Mouse (Mus musculus): Measurements from ENCODE around the gene Arntl.
"Not testable (repeated sequence)": the region's sequence is repeated elsewhere in the genome, so short reads cannot be mapped to it uniquely, and the experiment has no call there.

Gene Arntl

DNA sequence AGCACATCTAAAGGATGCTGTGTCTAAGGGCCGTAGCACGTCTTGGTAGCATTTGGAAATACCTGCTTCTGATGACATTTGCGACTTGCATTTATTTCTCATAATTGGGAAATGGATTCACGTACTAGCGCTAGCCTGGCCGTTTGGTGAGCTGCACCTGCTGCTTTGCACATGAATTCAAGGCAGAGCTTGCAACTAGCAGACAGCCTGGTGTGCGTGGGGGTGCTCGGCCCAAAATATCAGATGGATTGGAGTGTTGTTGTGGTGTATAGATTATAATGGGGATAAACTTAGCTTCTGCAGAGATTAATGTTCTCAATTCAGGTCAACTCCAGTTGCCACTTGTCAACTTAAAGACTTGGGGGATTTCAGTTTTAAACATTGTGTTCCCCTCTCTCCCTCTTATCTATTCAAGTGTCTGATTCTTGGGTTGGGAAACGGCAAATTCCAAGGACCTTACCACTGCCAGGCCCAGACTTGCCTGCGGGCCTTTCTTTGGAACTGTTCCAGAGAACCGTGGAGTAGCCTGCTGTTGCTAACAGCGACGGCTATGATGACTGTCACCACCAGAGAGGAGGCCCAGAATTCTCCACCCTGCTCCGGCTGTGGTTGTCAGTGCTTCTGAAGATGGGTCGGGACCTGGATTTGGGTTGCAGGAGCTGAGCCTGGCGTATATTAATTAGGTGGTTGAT is 42.0 kb downstream of the Arntl start:
- no peak for DNase-seq (ENCODE audit: extremely low read depth, low read depth, low spot score)

DNA sequence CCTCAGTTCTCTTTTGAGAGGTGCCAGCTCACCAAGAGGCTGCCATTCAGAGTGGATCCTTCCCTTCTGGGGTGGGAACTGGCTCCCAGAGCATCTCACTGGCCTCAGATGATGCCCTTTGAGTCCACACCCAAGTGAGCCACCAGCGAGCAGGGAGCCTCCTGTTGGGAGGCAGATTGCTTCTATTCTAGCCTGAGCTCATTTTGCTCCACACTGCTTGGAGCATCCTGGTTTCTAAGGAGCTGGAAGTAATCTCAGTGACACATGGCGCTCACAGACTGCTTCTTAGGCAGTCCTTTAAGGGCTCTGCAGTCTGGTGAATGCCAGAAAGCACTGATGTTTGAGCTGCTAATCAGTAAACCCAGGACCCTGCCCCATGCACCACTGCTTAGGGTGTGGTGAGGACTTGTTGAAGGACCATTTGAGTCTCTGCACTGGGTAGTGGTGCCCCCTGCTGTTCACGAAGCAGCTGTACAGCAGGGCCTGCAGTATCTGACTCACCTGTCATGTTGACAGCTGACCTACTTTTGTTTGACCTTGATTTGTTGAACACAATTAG is 43.2 kb downstream of the Arntl start:
- no peak for DNase-seq (ENCODE audit: extremely low read depth, low read depth, low spot score)

DNA sequence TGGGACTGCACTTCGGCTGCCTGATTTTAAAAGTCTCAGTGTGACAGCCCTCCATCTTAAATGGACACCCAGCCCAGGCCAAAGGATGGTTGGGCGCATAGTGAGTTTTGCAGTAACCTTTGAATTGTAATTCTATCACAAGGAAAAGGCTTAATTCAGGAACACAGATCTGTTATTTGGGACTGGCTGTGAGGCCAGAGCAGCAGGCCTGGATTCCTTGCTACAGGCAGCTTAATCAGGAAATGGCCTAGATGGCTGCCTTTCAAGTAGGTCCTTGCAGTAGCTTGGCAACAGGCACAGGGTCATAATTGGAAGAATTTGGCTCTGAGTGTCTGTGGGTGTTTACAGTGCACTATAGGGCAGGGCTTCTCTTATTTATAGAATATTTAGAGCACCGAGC is 43.7 kb downstream of the Arntl start:
- DNase-seq (ENCODE audit: extremely low read depth, low read depth, low spot score) = no peak

DNA sequence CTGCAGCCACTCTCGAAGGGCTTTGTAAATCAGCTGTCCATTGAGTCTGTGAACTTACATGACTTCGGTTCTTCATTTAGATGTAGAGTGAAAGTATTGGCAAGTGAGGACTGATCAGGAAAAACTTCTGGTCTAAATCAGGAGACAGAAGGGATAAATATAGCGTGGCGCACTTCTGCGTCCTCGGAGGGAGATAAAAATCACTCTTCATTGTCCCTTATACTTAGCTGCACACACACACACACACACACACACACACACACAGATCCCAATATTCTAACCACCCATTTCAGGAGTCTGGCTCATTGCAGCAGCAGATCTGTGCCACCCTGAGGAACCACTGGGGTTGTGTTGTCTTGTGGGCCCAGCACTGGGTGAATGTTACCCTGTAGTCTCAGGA is 44.3 kb downstream of the Arntl start:
- no peak for DNase-seq (ENCODE audit: extremely low read depth, low read depth, low spot score)

DNA sequence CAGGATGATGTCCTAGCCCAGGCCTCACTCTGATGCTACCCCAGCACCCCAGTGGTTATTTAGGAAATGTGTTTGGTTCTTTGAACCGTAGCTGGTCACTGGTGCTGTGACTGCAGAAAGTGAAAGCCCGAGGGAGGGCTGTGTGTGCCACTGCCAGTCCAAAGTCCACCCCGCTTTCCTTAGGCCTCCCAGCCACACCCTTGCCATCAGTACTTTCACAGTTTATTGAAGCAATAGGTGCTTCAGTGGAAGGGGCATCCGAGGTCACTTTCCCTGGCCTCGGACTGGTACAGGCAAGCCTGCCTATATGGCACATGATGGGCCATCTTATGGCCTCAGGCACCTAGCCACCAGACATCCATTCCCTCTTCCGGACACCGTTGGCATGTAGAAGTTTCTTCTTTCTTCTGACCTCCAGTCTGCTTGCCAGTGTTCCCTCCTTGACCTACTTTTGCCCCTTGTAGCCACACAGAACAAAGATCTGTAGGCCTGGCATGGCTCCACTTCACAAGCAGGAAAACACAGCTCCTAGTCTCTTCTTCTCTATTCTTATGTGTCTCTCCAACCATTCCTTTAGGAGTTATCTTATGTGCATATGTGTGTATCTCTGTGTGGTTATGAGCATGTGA is 46.6 kb downstream of the Arntl start:
- no peak for DNase-seq (ENCODE audit: extremely low read depth, low read depth, low spot score)

DNA sequence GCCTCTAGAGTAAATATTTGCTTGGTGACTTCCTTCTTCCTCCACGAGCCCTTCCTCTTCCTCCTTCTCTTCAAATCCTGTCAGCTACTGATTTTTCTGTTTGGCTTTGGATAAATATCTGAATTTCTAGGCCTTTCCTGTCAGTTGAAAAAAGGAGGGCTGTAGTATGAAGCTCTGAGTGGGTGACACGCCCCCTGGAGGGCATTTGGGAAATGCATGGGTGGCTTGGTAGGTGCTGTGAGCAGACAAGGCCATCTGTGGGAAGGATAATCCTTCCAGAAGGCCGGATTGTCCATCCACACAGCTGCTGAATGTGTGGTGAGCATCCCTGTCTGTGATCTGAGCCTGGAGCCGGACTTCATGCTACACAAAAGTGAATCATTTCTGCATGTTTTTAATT is 48.8 kb downstream of the Arntl start:
- no peak for DNase-seq (ENCODE audit: extremely low read depth, low read depth, low spot score)

DNA sequence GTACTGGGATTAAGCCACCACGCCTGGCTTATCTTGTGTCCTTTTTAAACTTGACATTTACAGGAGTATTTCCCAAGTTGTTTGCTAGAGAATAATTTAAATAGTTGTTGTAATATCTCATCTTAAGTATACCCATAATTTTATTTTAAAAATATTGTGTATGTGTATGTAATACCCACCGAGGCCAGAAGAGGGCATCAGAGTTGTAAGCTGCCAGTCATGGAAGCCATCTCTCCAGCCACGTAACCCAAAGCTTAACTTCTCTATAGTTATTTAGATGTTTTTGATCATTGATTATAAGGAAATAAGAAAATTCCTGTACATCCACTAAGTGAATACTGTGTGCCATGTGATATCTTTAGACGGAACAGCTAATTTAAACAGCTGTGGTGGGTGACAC is 51.2 kb downstream of the Arntl start:
- no peak for DNase-seq (ENCODE audit: extremely low read depth, low read depth, low spot score)

DNA sequence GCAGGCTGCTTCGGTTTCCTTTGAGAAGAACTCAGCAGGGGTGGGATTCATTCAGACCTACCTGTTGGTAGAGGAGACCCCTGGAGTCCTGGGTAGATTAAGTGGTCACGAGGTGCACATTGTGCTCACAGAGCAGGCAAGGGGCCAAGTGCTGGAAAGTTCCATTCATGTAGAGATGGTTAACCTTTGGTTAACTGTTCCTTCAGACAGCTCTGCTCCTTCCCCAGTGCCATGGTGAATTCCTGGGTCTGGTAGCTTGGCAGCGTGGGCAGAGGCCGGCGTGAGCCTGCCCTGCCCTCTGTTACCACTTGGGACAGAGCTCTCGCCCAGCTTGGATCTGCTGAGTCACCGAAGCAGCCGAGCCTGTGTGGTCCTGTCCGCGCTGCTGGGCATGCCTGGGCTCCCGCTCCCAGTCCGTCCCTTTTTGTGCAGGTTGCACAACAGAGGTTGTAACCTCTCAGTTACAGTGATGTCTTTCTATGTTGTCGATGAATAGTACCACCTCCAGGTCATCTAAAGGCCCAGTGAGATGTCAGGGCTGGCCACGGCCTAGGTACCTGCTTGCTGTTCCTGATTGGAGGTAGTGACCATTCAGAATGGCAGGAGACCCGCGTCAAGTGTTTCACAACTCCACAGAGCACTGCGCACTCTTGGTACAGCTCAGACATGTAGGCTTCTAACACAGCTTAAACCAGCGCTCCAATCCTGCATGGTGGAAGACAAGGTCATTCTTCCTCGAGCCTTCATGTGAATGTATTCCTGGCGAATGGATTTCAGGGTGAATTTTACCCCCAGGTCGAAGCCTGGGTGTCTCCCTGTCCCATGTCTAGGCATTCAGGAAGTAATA is 53.3 kb downstream of the Arntl start:
- peak; percentile 74 for DNase-seq (ENCODE audit: extremely low read depth, low read depth, low spot score)

DNA sequence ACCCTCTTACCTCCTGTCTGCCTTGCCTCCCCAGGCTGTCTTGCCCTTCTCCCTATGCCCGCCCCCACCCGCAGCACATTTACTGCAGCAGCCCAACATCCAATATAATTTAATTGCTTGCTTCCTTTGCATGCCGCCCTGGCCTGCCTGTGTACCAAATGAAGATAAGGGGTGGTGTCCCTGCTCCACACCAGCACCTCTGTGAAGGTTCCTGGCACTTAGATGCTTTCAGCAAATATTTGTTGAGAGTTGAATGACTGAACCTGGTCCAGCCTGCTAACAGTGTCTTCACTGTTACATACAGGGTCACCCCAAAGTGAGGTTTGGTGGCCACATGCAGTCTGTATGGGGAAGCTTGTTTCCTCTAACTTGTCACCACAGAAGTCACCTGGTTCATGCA is 54.4 kb downstream of the Arntl start:
- DNase-seq (ENCODE audit: extremely low read depth, low read depth, low spot score) = no peak

DNA sequence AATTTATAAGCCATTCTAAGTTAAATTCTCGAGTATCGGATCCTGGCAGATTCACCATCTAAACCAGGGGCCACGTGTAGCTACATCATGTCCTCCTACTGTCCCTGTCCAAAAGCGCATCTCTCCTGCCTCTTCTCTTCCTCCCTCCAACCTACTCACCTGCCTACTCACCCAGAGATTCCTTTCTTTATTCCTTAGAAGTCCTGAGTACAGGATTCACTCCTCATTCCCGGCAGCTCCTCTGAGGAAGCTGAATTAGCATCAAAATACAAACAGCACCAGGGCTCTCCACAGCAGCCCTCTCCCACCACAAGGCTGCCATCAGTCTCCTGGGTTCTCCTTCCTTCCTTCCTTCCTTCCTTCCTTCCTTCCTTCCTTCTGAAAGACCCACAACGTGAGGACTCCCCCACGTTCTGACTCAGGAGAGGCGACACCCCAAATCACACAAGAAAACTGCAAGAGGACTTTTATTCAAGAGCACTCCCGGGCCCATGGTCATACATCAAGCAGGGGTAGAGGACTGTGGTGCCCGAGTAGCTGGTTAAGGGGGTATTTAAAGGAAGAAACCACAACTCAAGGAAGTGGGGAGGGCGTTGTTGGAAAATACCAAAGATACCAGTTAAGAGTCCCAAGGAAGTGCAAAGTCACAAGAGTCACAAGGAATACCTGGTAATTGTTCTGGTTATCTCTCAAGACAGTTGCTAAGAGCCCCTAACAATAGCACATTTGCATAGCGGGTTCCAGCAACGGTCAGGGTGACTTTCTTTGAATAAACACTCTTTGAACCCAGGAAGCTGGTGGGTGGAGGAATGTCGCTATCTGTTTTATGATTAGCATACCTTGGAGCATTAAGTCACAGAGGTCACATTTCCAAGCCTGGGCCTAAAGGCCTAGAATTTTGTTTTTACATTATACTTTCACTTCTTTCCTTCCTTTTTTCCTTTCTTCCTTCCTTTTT is 55.5 kb downstream of the Arntl start:
- DNase-seq (ENCODE audit: extremely low read depth, low read depth, low spot score) = not testable (repeated sequence)

DNA sequence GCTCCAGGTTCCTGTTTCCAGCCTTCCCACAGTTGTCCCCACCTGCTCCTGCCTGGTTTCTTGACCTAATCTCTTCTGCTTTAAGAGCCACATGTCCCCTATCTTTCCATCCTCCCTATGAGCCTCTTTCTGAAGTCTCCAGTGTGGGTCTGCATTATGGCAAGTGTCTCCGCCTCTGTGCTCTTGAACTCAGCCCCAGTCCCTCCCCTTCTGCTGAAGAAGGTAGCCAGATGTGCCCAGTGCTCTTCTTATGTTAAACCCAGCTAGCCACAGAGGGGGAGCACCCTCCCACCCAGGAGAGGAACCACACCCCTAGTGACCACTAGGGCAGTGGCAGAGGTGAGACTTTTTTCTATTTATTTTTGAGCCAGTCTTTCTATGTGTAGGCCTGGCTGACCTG is 56.7 kb downstream of the Arntl start:
- DNase-seq (ENCODE audit: extremely low read depth, low read depth, low spot score) = no peak

DNA sequence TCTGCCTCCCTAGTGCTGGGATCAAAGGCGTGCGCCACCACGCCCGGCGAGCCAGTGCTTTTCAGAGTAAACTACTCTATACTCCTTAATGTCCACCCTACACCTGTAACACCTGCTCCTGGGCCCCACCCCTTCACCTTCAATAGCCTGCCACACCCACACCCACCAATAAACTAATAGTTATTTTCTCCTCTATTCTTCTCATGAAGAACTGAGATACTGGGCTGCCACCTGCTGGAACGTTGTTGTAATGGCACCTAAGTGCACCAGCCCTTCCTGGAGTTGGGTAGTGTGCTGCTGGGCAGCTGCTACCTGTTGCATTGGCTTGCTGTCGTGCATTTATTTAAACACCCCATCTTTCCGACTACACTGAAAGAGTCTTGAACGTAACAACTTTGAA is 61.0 kb downstream of the Arntl start:
- no peak for DNase-seq (ENCODE audit: extremely low read depth, low read depth, low spot score)

DNA sequence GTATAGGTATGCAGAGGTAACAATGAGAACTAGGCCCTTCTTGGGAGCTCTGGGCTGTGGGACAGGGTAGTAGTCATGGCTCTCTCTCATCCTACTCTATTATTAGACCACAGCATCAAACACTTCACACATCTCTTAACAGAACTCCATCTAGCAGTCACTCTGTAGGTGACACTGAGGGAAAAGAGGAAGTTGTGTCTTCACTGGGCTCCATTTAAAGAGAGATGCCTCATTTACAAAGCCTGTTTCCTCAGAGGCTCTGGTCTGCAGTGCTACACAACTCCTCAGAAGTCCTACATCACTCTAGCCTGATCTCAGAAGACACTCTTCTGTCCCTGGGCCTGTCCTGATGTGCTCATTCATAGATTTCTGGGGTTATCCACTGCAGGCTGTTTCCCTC is 61.8 kb downstream of the Arntl start:
- DNase-seq (ENCODE audit: extremely low read depth, low read depth, low spot score) = no peak

DNA sequence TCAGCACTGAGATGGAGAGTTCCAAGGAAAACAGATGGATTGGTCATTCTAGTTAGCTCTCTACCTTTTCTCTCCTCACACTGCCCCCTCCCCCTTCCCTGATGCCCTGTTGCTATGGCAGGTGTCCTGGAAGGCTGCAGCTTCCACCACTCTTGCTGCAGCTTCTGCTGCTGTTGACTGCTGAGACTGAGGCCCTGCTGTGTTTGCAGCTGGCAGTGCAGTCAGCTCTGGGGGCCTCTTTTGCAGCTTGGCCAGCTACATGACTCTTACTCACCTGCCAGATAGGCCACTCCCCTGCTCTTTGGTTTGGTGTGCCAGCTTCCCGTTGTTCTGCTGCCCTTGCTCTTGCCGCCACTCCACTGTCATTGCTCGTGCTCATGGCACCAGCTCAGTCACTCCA is 62.7 kb downstream of the Arntl start:
- no peak for DNase-seq (ENCODE audit: extremely low read depth, low read depth, low spot score)

DNA sequence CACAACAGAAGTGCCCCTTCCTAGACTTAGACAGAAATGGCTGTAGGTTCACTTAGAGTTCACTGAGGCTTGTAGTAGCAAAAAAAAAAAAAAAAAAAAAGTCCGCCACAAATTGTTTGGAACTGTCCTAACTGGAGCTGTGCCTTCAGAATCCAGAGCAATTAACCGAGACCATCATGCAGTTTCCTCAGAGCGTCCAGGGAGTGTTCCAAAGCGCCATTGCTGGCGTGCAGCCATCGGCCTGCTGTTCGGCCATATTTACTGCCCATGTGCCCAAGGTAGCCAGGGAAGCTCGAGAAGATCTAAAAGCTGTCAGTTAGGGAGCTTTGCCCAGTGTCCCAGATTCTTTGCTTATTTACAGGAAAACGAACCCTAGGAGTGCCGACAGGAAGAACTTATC is 63.3 kb downstream of the Arntl start:
- DNase-seq (ENCODE audit: extremely low read depth, low read depth, low spot score) = no peak

DNA sequence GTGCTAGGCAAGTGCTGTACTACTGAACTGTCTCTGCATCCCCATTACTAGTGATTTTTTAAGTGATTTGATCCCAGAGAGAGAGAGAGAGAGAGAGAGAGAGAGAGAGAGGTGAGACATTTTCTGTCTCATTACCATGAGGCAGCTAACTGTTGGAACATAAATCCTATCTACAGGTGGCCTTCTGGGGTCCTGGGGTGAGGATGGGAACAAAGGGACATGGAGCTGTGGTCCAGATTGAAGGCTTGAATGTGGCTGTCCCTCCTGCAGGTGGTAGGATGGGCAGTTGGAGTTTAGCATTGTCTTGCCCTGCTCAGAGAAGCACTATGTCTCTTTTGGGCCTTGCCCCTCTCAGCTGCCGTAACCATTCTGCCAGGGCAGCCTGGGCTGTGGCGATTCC is 63.7 kb downstream of the Arntl start:
- DNase-seq (ENCODE audit: extremely low read depth, low read depth, low spot score) = no peak

DNA sequence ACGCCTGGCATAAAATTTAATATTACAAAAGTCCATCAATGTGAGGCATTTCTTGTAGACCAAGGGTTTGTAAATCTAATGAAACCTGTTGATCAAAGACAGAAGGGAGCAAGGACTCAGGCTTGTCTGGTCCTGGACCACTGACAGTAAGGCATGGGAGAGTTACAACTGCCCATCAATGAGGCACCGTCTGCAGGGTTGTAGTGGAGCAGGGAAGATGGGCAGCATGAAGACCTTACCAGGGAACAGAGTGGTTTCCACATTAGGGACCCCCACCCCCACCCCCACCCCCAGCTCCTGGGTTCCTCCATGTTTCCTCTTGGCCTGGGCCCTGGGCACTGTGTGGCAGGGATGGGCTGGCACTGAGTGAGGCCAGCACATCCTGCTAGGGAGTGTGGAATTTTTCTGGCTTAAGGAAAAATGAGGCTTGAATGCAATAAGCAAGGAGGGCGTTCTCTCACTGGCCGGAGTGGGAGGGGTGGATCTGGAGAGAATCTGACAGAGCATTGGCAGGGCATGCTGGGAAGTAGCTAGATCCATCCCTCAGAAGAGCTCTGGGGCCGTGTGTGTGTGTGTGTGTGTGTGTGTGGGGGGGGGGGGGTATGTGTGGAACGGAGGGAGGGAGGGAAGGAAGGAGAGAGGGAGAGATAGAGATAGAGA is 65.2 kb downstream of the Arntl start:
- no peak for DNase-seq (ENCODE audit: extremely low read depth, low read depth, low spot score)

DNA sequence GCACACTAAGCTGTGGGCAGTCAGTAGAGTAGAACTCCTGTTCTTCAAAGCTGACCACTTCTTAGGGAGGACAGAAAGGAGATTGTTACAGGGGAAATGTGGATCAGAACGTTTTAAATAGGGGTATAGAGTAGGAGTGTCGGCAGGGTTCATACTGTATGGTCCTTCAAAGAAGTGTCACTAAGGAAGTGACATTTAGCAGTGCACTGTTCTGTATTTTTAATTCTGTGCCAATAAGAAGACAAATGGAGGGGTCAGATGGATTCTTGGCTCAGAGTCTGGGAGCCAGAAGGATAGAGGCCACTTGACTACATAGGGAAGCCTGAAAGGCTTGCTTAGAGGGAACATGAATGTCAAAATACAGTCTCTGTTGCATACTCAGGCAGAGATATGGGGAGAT is 70.0 kb downstream of the Arntl start:
- no peak for DNase-seq (ENCODE audit: extremely low read depth, low read depth, low spot score)

DNA sequence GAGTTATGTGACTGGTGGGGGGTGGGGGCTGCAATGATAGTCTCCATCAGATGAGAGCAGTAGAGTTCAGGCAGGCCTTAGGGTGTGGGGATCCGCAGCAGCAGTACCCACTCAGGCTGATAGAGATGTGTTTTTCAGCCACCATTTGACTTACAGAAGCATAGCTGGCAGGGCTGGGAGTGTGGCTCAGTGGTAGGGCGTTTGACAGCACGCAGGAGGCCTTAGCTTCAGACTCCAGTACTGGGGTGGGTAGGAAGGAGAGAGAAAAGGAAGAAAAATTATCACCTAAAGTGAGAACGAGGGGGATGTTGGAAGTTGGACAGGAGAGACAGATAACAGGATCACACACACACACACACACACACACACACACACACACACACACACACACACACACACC is 71.2 kb downstream of the Arntl start:
- no peak for DNase-seq (ENCODE audit: extremely low read depth, low read depth, low spot score)

DNA sequence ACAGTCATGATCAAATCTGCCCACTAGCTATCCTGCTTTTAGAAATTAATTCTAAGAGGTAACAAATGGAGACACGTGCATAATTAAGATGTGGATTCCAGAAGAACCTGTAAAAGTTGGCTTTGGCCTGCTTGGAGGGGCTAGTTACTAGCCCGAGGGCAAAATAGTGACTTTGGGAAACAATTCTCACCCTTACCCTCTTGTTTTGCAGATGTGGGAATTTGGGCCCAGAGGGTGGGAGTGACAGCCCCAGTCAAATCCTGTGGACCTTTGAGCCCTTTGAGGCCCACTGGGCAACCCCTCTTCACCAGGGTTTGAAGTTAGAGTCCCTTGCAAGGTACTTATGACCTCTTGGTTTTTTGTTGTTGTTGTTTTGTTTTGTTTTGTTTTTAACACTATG is 72.0 kb downstream of the Arntl start:
- no peak for DNase-seq (ENCODE audit: extremely low read depth, low read depth, low spot score)

Data from fat pad, adult 2 months (tissue).